Mouse (Mus musculus) liver (tissue): Measurements from ENCODE around the gene Icos.

Experiments
- DNase-seq: peaks from one replicate; pipeline ENCODE4 v3.0.0-alpha.2; 2020; ENCODE audit warnings: mixed read lengths

Gene Icos

GRCm38 (mm10) chr1:60977641-60978040 is at the start of gene Icos:
TSS of gene Icos (plus strand) at chr1:60977927.
- DNase-seq: no peak

- no peak for DNase-seq
These were observed 48.7 kb upstream of the Icos start for GRCm38 (mm10) chr1:60929036-60929435.

GRCm38 (mm10) chr1:60930397-60930796 is 47.3 kb upstream of the Icos start:
- DNase-seq: no peak

GRCm38 (mm10) chr1:60935968-60936581 is 41.7 kb upstream of the Icos start:
- DNase-seq: no peak

GRCm38 (mm10) chr1:60936963-60937711 is 40.6 kb upstream of the Icos start:
- DNase-seq: no peak

- no peak for DNase-seq
These were observed 39.5 kb upstream of the Icos start for GRCm38 (mm10) chr1:60938256-60938655.

GRCm38 (mm10) chr1:60938974-60939373 is 38.8 kb upstream of the Icos start:
- no peak for DNase-seq

- no peak for DNase-seq
These were observed 37.7 kb upstream of the Icos start for GRCm38 (mm10) chr1:60940023-60940422.

GRCm38 (mm10) chr1:60940620-60941019 is 37.1 kb upstream of the Icos start:
- DNase-seq: no peak

GRCm38 (mm10) chr1:60941056-60942048 is 36.4 kb upstream of the Icos start:
- DNase-seq: no peak

- DNase-seq: no peak
These were observed 34.8 kb upstream of the Icos start for GRCm38 (mm10) chr1:60942921-60943320.

GRCm38 (mm10) chr1:60945633-60946401 is 31.9 kb upstream of the Icos start:
- DNase-seq: no peak

- DNase-seq: no peak
These were observed 29.6 kb upstream of the Icos start for GRCm38 (mm10) chr1:60948112-60948511.

GRCm38 (mm10) chr1:60952958-60953357 is 24.8 kb upstream of the Icos start:
- DNase-seq: no peak

- no peak for DNase-seq
These were observed 24.0 kb upstream of the Icos start for GRCm38 (mm10) chr1:60953686-60954085.

GRCm38 (mm10) chr1:60954759-60955158 is 23.0 kb upstream of the Icos start:
- DNase-seq: no peak

GRCm38 (mm10) chr1:60955186-60955585 is 22.5 kb upstream of the Icos start:
- DNase-seq: no peak

GRCm38 (mm10) chr1:60956196-60956595 is 21.5 kb upstream of the Icos start:
- DNase-seq: no peak

GRCm38 (mm10) chr1:60958287-60958686 is 19.4 kb upstream of the Icos start:
- DNase-seq: no peak

GRCm38 (mm10) chr1:60959246-60959645 is 18.5 kb upstream of the Icos start:
- DNase-seq: no peak

GRCm38 (mm10) chr1:60960451-60960850 is 17.3 kb upstream of the Icos start:
- peak; percentile 47 for DNase-seq

GRCm38 (mm10) chr1:60961080-60961479 is 16.6 kb upstream of the Icos start:
- DNase-seq: peak; percentile 24

GRCm38 (mm10) chr1:60962095-60962494 is 15.6 kb upstream of the Icos start:
- DNase-seq: no peak
